In the genomic region with DNA sequence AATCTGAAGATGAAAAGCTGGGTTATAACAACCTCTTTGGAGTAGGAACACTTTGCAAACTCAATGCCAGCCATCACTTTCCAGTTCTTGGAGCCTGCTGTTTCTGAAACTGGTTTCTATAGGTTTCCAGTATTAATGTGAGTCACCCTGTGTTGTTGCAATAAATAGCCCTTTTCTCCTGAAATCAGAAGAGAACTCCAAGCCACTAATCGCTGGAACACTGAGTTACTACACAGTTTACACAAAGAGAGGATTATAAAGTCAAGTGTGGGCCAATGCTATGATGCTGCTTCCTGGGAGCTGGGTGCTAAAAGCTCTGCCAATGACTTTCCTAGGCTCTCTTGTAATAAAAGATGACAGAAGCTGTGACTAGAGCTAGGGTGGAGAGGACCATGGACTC, we compare ENCODE assay signal across 21 mouse cellular contexts. TPM values are rescaled to one million over a fixed set of nuclear protein-coding genes. Genes with fewer than 3 reads are reported as not detected.
"Had no signal": no experiment of that assay in that cellular context is flagged by ENCODE, and none has a peak within 500 bp of the region (broad histone marks: within the 10 kb centered on the region; RNA-seq: fewer than 3 reads in every experiment).

No protein-coding gene starts in this region.

- H3K9me3 ChIP-seq: liver, embryonic 13.5 days; liver, embryonic 15.5 days; midbrain, embryonic 13.5 days; midbrain, embryonic 15.5 days; neural tube, embryonic 13.5 days; neural tube, embryonic 15.5 days had no signal

- ATAC-seq: liver, postnatal 0 days; midbrain, embryonic 13.5 days; midbrain, embryonic 15.5 days had no signal

- H3K27me3 ChIP-seq: liver, embryonic 13.5 days; liver, embryonic 15.5 days; megakaryocyte, embryonic 14.5 days; midbrain, embryonic 13.5 days; midbrain, embryonic 15.5 days; neural tube, embryonic 13.5 days; neural tube, embryonic 15.5 days had no signal

- H3K9ac ChIP-seq: liver, embryonic 13.5 days; liver, embryonic 15.5 days; liver, postnatal 0 days; lung, embryonic 14.5 days; midbrain, embryonic 13.5 days; midbrain, embryonic 15.5 days; neural tube, embryonic 13.5 days; neural tube, embryonic 15.5 days had no signal

- H3K27ac ChIP-seq: liver, embryonic 13.5 days; liver, embryonic 15.5 days; macrophage; midbrain, embryonic 13.5 days; midbrain, embryonic 15.5 days; neural tube, embryonic 13.5 days; neural tube, embryonic 15.5 days had no signal

- H3K4me1 ChIP-seq: liver, embryonic 13.5 days; liver, embryonic 15.5 days; megakaryocyte, embryonic 14.5 days; midbrain, embryonic 13.5 days; midbrain, embryonic 15.5 days; neural tube, embryonic 13.5 days; neural tube, embryonic 15.5 days had no signal

- DNase-seq: liver, embryonic 13.5 days; liver, postnatal 0 days; lung, embryonic 14.5 days; retina, postnatal 1 day; right cerebral cortex, adult 18-20 months; right cerebral cortex, postnatal 25 days; right cerebral cortex, postnatal 4 days; spleen, adult 18-20 months; thymus, adult 18-20 months; thymus, postnatal 14 days; thymus, postnatal 36 days had no signal

- H3K4me2 ChIP-seq: liver, embryonic 13.5 days; liver, embryonic 15.5 days; lung, embryonic 14.5 days; midbrain, embryonic 11.5 days; midbrain, embryonic 13.5 days; midbrain, embryonic 15.5 days; neural tube, embryonic 13.5 days; neural tube, embryonic 15.5 days had no signal

- H3K36me3 ChIP-seq: liver, embryonic 13.5 days; liver, embryonic 15.5 days; midbrain, embryonic 13.5 days; midbrain, embryonic 15.5 days; neural tube, embryonic 13.5 days; neural tube, embryonic 15.5 days had no signal

- H3K4me3 ChIP-seq: liver, embryonic 13.5 days; liver, embryonic 15.5 days; megakaryocyte, embryonic 14.5 days; midbrain, embryonic 13.5 days; midbrain, embryonic 15.5 days; myocyte; neural tube, embryonic 13.5 days; neural tube, embryonic 15.5 days had no signal

RNA-seq across cellular contexts. Expression of a gene that starts 19.0 kb away (rescaled TPM):
- total RNA-seq: megakaryocyte progenitor cell, adult 5-6 weeks had no signal
- polyA plus RNA-seq: macrophage had no signal
